Mouse (Mus musculus): ENCODE data around the gene Arl4c. TPM values are rescaled to one million over a fixed set of nuclear protein-coding genes. Genes with fewer than 3 reads are reported as not detected.

Arl4c gene
- polyA plus RNA-seq, 1 experiment from 2014 or later: 5.7 TPM

DNA sequence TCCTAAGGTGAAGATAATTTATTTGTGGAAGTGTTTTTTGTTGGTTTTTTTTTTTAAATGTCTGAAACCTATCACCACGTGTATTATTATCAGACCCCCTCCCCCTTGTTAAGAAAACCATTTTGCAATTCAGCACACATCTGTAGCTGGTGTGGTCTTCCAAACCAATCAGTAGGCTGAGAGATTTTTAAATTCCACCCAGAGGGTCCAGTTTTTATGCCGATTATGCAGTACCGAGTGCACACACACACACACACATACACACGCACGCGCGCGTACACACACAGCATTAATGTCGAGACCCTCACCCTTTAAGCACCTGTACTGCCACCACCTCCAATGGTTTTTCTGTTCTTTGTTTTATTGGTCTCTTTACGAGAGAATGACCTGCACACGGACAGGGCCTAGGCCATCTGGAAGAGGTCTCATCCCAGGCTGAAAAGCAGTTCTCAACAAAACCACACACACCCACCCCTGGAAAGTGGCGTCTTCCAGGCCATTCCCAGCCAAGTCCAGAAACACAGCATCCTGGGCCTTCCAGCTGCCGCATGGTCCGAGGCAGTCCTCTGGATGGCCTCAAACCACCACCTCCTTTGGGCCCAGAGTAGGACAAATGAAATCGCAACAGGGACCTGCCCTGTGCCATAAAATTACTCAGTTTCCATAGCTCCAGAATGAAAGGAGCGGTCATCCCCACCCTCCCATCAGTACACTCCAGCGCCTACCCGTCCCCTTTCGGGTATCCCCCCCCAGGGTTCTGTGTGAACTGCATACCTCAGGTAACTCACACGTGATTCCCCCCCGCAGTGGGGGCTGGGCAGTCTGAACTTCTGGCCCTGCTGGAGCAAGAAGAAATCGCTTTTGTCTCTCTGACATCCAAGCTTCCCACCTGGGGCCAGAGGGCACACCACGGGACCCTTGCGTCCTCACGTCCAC is 1.9 kb downstream of the Arl4c start:
- Histone ChIP-seq H3K4me3 (ENCODE audit: low read depth, low read length) (peak overlapping the region; percentile 80), H3K36me3 (ENCODE audit: control insufficient read depth, insufficient read depth, low read length) (no peaks in the 10 kb centered on the region), H3K9me3 (ENCODE audit: control insufficient read depth, low read length) (no peaks in the 10 kb centered on the region), H3K4me2 (replicated peaks; ENCODE audit: low read depth) (peak overlapping the region; percentile 92), H3K4me1 (replicated peaks; ENCODE audit: control insufficient read depth, insufficient read depth) (peaks cover 5% of the 10 kb centered on the region), H3K27me3 (ENCODE audit: control insufficient read depth, insufficient read depth, low read length) (no peaks in the 10 kb centered on the region), H3K9ac (ENCODE audit: low read length) (peak overlapping the region; percentile 85), H3K27ac (replicated peaks) (no peak overlapping the region)
- WGBS: 15% methylated on average over 25 of the region's 25 CpGs
- TF ChIP-seq EP300 (optimal IDR thresholded peaks at IDR 0.05) (no peak), CTCF (IDR thresholded peaks at IDR 0.05; ENCODE audit: low read depth) (no peak)
- ATAC-seq (ENCODE audit: low FRiP score, low TSS enrichment): no peak
- DNase-seq (ENCODE audit: low spot score): peak; percentile 48

DNA sequence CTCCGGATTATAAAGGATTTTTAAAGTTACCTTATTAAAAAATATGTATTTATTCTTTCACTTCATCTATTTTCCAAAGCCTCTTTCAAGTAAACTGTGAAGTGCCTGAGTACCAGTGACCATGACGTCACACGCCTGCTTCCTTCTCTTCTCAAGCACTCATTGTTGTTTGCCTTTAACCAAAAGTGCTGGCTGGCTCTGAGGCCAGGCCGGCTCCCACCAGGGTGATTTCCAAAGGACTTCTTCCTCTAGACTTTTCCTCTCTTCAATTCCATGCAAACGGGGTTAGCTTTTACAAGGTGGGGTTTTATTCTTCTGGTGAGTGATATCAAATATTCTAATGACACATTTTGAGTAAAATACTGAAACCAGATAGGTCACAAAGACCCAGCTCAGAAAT is 2.6 kb downstream of the Arl4c start:
- Histone ChIP-seq H3K4me2 (replicated peaks; ENCODE audit: low read depth) (peak overlapping the region; percentile 92), H3K4me3 (ENCODE audit: low read depth, low read length) (peak overlapping the region; percentile 80; the same call in 1 of the 2 replicates), H3K36me3 (ENCODE audit: control insufficient read depth, insufficient read depth, low read length) (no peaks in the 10 kb centered on the region), H3K9me3 (ENCODE audit: control insufficient read depth, low read length) (no peaks in the 10 kb centered on the region), H3K4me1 (replicated peaks; ENCODE audit: control insufficient read depth, insufficient read depth) (peaks cover 5% of the 10 kb centered on the region), H3K27ac (replicated peaks) (no peak overlapping the region), H3K27me3 (ENCODE audit: control insufficient read depth, insufficient read depth, low read length) (no peaks in the 10 kb centered on the region), H3K9ac (ENCODE audit: low read length) (no peak overlapping the region)
- DNase-seq (ENCODE audit: low spot score) (peak; percentile 32), ATAC-seq (ENCODE audit: low FRiP score, low TSS enrichment) (no peak)
- TF ChIP-seq CTCF (IDR thresholded peaks at IDR 0.05; ENCODE audit: low read depth) (no peak), EP300 (optimal IDR thresholded peaks at IDR 0.05) (no peak)
- 19% methylated on average over 5 of the region's 5 CpGs for whole genome bisulfite sequencing

DNA sequence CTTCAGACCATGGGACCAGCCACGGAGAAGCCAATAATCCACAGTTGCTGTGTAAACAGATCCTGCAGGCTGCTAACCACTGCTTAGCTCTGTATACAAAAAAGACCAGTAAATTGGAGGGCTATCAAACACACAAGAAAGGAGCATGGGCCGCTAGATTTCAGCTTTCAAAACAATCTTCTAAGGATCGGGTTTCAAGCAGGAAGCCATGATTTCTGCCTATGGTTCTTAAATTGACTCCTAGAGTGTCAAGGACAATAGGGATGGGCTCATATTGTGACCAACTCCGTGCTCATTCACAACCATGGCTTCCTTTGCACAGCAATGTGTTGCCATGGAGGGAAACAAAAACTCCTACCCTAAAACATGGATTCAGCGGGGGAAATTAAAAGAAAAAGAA is 3.1 kb downstream of the Arl4c start:
- Histone ChIP-seq H3K4me3 (ENCODE audit: low read depth, low read length) (peak overlapping the region; percentile 80; the same call in 1 of the 2 replicates), H3K4me2 (replicated peaks; ENCODE audit: low read depth) (peak overlapping the region; percentile 92), H3K27ac (replicated peaks) (no peak overlapping the region), H3K9me3 (ENCODE audit: control insufficient read depth, low read length) (no peaks in the 10 kb centered on the region), H3K9ac (ENCODE audit: low read length) (no peak overlapping the region), H3K4me1 (replicated peaks; ENCODE audit: control insufficient read depth, insufficient read depth) (peaks cover 5% of the 10 kb centered on the region), H3K36me3 (ENCODE audit: control insufficient read depth, insufficient read depth, low read length) (no peaks in the 10 kb centered on the region), H3K27me3 (ENCODE audit: control insufficient read depth, insufficient read depth, low read length) (no peaks in the 10 kb centered on the region)
- DNase-seq (ENCODE audit: low spot score) (no peak), ATAC-seq (ENCODE audit: low FRiP score, low TSS enrichment) (no peak)
- TF ChIP-seq EP300 (optimal IDR thresholded peaks at IDR 0.05): no peak
- WGBS: 27% methylated on average over 5 of the region's 5 CpGs

DNA sequence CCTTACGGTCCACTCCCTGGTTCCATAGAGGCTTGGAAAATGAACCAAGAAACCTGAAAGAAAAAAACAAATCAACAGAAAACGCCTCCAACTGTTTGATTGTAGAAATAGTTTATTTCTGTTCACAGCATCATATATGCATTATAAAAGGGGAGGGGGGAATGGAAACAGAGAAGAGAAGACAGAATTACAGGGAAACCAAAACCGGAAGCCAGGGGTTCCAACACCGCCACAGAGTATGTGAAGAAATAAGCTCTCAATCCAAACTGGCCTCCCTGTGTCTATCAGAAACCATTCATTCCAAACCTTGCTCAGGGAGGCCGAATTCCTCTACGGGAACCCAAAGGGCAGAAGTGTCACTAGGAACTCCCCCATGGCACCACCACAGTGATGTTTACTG is 3.9 kb downstream of the Arl4c start:
- Histone ChIP-seq H3K4me3 (ENCODE audit: low read depth, low read length) (no peak overlapping the region), H3K4me1 (replicated peaks; ENCODE audit: control insufficient read depth, insufficient read depth) (peaks cover 5% of the 10 kb centered on the region), H3K9ac (ENCODE audit: low read length) (no peak overlapping the region), H3K27ac (replicated peaks) (no peak overlapping the region), H3K27me3 (ENCODE audit: control insufficient read depth, insufficient read depth, low read length) (no peaks in the 10 kb centered on the region), H3K36me3 (ENCODE audit: control insufficient read depth, insufficient read depth, low read length) (no peaks in the 10 kb centered on the region), H3K9me3 (ENCODE audit: control insufficient read depth, low read length) (no peaks in the 10 kb centered on the region), H3K4me2 (replicated peaks; ENCODE audit: low read depth) (0 out of 2 replicates have a peak overlapping the region, but pooled peaks have one; percentile 21)
- ATAC-seq (ENCODE audit: low FRiP score, low TSS enrichment) (no peak), DNase-seq (ENCODE audit: low spot score) (no peak)
- TF ChIP-seq EP300 (optimal IDR thresholded peaks at IDR 0.05) (no peak), CTCF (IDR thresholded peaks at IDR 0.05; ENCODE audit: low read depth) (no peak)
- WGBS: 83% methylated on average over 6 of the region's 6 CpGs

DNA sequence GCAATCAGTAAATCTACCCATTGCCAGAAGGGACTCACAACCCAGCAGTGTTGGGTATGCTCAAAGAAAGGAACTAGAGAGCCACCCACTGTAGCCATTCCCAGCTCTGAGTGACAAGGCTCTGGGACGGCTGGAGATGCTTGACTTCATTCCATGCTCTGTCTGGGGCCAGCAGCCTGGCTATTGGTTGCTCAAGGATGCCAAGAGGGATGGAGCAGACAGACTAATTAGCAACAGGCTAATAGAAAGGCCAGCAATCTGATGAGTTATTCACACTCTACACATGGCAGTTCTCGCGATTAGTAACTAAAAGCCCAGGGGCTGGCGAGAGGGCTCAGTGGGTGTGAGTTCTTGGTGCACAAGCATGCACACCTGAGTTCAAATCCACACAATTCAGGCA is 5.6 kb downstream of the Arl4c start:
- Histone ChIP-seq H3K27ac (replicated peaks) (no peak overlapping the region), H3K9ac (ENCODE audit: low read length) (no peak overlapping the region)
- WGBS: 79% methylated on average over 4 of the region's 4 CpGs

DNA sequence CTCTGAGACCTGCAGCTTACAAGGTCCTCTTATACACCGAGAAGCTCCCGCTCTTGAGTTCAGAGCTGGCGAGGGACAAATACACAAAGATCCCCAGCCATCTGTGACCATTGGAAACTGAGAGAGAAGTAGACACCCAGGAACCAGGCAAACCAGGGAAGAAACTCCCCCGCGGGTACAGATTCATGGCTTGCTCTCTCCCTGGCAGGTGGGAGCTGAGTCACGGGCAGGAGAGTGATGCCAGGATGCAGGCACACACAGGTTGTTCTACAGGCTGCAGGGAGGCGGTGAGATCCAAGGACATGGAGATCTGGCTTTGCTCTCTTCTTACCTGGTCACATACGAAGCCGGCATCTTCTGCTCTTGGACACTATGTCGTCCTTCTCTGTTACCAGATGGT is 7.7 kb downstream of the Arl4c start:
- 73% methylated on average over 10 of the region's 10 CpGs for WGBS

More for the DNA sequence above, 5.6 kb downstream of the Arl4c start:
- DNase-seq (ENCODE audit: low spot score) (no peak), ATAC-seq (ENCODE audit: low FRiP score, low TSS enrichment) (no peak)
- no peak overlapping the region for H3K4me2 ChIP-seq (replicated peaks; ENCODE audit: low read depth)
- no peaks in the 10 kb centered on the region for H3K36me3 ChIP-seq (ENCODE audit: control insufficient read depth, insufficient read depth, low read length)
- no peaks in the 10 kb centered on the region for H3K27me3 ChIP-seq (ENCODE audit: control insufficient read depth, insufficient read depth, low read length)
- no peak overlapping the region for H3K4me3 ChIP-seq (ENCODE audit: low read depth, low read length)
- no peaks in the 10 kb centered on the region for H3K9me3 ChIP-seq (ENCODE audit: control insufficient read depth, low read length)
- TF ChIP-seq EP300 (optimal IDR thresholded peaks at IDR 0.05): no peak
- TF ChIP-seq CTCF (IDR thresholded peaks at IDR 0.05; ENCODE audit: low read depth): no peak
- H3K4me1 ChIP-seq (replicated peaks; ENCODE audit: control insufficient read depth, insufficient read depth): peaks cover 5% of the 10 kb centered on the region

More for the DNA sequence above, 7.7 kb downstream of the Arl4c start:
- ATAC-seq (ENCODE audit: low FRiP score, low TSS enrichment) (no peak), DNase-seq (ENCODE audit: low spot score) (no peak)
- Histone ChIP-seq H3K9ac (ENCODE audit: low read length) (no peak overlapping the region), H3K27ac (replicated peaks) (no peak overlapping the region), H3K9me3 (ENCODE audit: control insufficient read depth, low read length) (no peaks in the 10 kb centered on the region), H3K36me3 (ENCODE audit: control insufficient read depth, insufficient read depth, low read length) (no peaks in the 10 kb centered on the region), H3K4me3 (ENCODE audit: low read depth, low read length) (no peak overlapping the region), H3K27me3 (ENCODE audit: control insufficient read depth, insufficient read depth, low read length) (no peaks in the 10 kb centered on the region), H3K4me1 (replicated peaks; ENCODE audit: control insufficient read depth, insufficient read depth) (no peaks in the 10 kb centered on the region), H3K4me2 (replicated peaks; ENCODE audit: low read depth) (no peak overlapping the region)
- TF ChIP-seq CTCF (IDR thresholded peaks at IDR 0.05; ENCODE audit: low read depth) (no peak), EP300 (optimal IDR thresholded peaks at IDR 0.05) (no peak)
